Mouse (Mus musculus) embryonic facial prominence, embryonic 15.5 days (tissue): Measurements from ENCODE around the gene Dock7. TPM values are rescaled to one million over a fixed set of nuclear protein-coding genes. Genes with fewer than 3 reads are reported as not detected.

Experiments
- ATAC-seq: fragments of 200-750 bp; cut with Nextera tagmentation; 2 replicates; pipeline ENCODE4 v1.8.0; 2017; ENCODE audit warnings: low read depth, moderate TSS enrichment; ENCODE audit not compliant: insufficient number of reproducible peaks, low FRiP score, low TSS enrichment
- H3K27ac ChIP-seq: fragments of 300-500 bp; sonication (generic); replicated peaks from 2 replicates; pipeline ENCODE4 v1.5.1; 2015; ENCODE audit warnings: mild to moderate bottlenecking, inconsistent platforms
- H3K27me3 ChIP-seq: fragments of 300-500 bp; sonication (generic); 2 replicates; pipeline ENCODE4 v1.6.1; 2015; ENCODE audit warnings: inconsistent platforms
- H3K36me3 ChIP-seq: fragments of 300-500 bp; sonication (generic); 2 replicates; pipeline ENCODE4 v1.6.1; 2015; ENCODE audit warnings: mild to moderate bottlenecking, inconsistent platforms
- H3K4me1 ChIP-seq: fragments of 300-500 bp; sonication (generic); 2 replicates; pipeline ENCODE4 v1.6.1; 2015; ENCODE audit warnings: inconsistent platforms
- H3K4me2 ChIP-seq: fragments of 300-500 bp; sonication (generic); replicated peaks from 2 replicates; pipeline ENCODE4 v1.6.1; 2015; ENCODE audit warnings: mild to moderate bottlenecking, inconsistent platforms
- H3K4me3 ChIP-seq: fragments of 300-500 bp; sonication (generic); replicated peaks from 2 replicates; pipeline ENCODE4 v1.5.1; 2015; ENCODE audit warnings: mild to moderate bottlenecking, inconsistent platforms
- H3K9ac ChIP-seq: fragments of 300-500 bp; sonication (generic); 2 replicates; pipeline ENCODE4 v1.6.1; 2015; ENCODE audit warnings: inconsistent platforms
- H3K9me3 ChIP-seq: fragments of 300-500 bp; sonication (generic); replicated peaks from 2 replicates; pipeline ENCODE4 v1.6.1; 2016; ENCODE audit warnings: inconsistent platforms
- WGBS: fragments of 180-500 bp; shearing (Covaris S2); methylation state at CpG from one replicate; pipeline ENCODE4 v1.1.7; 2015; 5-methylcytosine and 5-hydroxymethylcytosine counted together
- polyA plus RNA-seq: library from polyadenylated mRNA; unstranded; fragments of >200 nt; fragmentation: Nextera tagmentation; extraction: Ambion mirVana; gene quantifications from 2 replicates; pipeline ENCODE4 v1.2.1, GENCODE M21; 2015

Dock7 gene
- polyA plus RNA-seq, 1 experiment from 2014 or later, result 46.7 TPM

GRCm38 (mm10) chr4:99143323-99143722, 22.6 kb upstream of the Dock7 start:
- Histone ChIP-seq H3K27ac (no peak overlapping the region), H3K9me3 (no peaks in the 10 kb centered on the region), H3K4me1 (no peaks in the 10 kb centered on the region), H3K4me3 (no peak overlapping the region), H3K27me3 (no peaks in the 10 kb centered on the region), H3K36me3 (no peaks in the 10 kb centered on the region), H3K4me2 (no peak overlapping the region), H3K9ac (no peak overlapping the region)
- WGBS, result 47% methylated on average over 7 of the region's 7 CpGs
- ATAC-seq, result no peak

GRCm38 (mm10) chr4:99141578-99141977, 20.9 kb upstream of the Dock7 start:
- no peak overlapping the region for H3K4me2 ChIP-seq
- H3K36me3 ChIP-seq, result no peaks in the 10 kb centered on the region
- ATAC-seq, result no peak
- H3K9ac ChIP-seq, result no peak overlapping the region
- H3K27me3 ChIP-seq, result no peaks in the 10 kb centered on the region
- H3K27ac ChIP-seq, result no peak overlapping the region
- H3K4me3 ChIP-seq, result no peak overlapping the region
- no peaks in the 10 kb centered on the region for H3K9me3 ChIP-seq
- H3K4me1 ChIP-seq, result no peaks in the 10 kb centered on the region
- WGBS, result 78% methylated on average over 3 of the region's 3 CpGs

- Histone ChIP-seq H3K9me3 (no peaks in the 10 kb centered on the region), H3K4me3 (no peak overlapping the region), H3K27ac (no peak overlapping the region), H3K4me1 (no peaks in the 10 kb centered on the region), H3K4me2 (no peak overlapping the region), H3K9ac (no peak overlapping the region), H3K36me3 (no peaks in the 10 kb centered on the region), H3K27me3 (no peaks in the 10 kb centered on the region)
- 87% methylated on average over 1 of the region's 1 CpGs for WGBS
- no peak for ATAC-seq
Observed at GRCm38 (mm10) chr4:99141171-99141570, 20.5 kb upstream of the Dock7 start.

- Histone ChIP-seq H3K9me3 (no peaks in the 10 kb centered on the region), H3K4me3 (no peak overlapping the region), H3K36me3 (no peaks in the 10 kb centered on the region), H3K27ac (no peak overlapping the region), H3K4me2 (no peak overlapping the region), H3K27me3 (no peaks in the 10 kb centered on the region), H3K4me1 (no peaks in the 10 kb centered on the region), H3K9ac (no peak overlapping the region)
- no peak for ATAC-seq
- WGBS, result 85% methylated on average over 8 of the region's 8 CpGs
Observed at GRCm38 (mm10) chr4:99137986-99138641, 17.4 kb upstream of the Dock7 start.

- H3K27me3 ChIP-seq, result no peaks in the 10 kb centered on the region
- no peak for ATAC-seq
Observed at GRCm38 (mm10) chr4:99134522-99134921, 13.8 kb upstream of the Dock7 start.

GRCm38 (mm10) chr4:99133326-99133725, 12.6 kb upstream of the Dock7 start:
- H3K36me3 ChIP-seq, result no peaks in the 10 kb centered on the region
- H3K4me2 ChIP-seq, result no peak overlapping the region
- H3K27ac ChIP-seq, result no peak overlapping the region
- WGBS, result 91% methylated on average over 8 of the region's 8 CpGs
- no peaks in the 10 kb centered on the region for H3K4me1 ChIP-seq
- no peaks in the 10 kb centered on the region for H3K27me3 ChIP-seq
- no peak for ATAC-seq
- no peaks in the 10 kb centered on the region for H3K9me3 ChIP-seq
- no peak overlapping the region for H3K9ac ChIP-seq
- no peak overlapping the region for H3K4me3 ChIP-seq

More at GRCm38 (mm10) chr4:99134522-99134921, 13.8 kb upstream of the Dock7 start:
- no peaks in the 10 kb centered on the region for H3K36me3 ChIP-seq
- H3K4me3 ChIP-seq, result no peak overlapping the region
- no peak overlapping the region for H3K9ac ChIP-seq
- no peak overlapping the region for H3K27ac ChIP-seq
- H3K9me3 ChIP-seq, result no peaks in the 10 kb centered on the region
- no peaks in the 10 kb centered on the region for H3K4me1 ChIP-seq
- no peak overlapping the region for H3K4me2 ChIP-seq
- WGBS, result 68% methylated on average over 3 of the region's 3 CpGs

DNA sequence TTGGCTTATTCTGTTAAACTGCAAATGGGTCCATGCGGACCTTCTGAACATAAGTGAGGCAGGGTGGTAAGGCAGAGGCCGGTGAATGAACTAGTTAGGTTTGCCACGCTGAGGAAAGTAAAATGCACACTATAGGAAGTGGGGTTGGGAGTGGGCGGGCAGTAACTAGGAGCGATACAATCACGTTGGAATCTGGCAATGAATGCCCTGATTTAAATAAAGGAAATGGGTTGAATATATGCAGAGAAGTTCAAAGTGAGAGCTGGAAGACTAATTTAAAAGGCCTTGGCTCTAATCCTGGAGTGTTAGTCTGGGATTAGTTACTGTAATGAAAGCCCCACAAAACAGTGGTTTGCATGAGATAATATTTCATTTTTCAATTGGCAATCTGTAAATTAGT, 12.0 kb upstream of the Dock7 start:
- 53% methylated on average over 6 of the region's 6 CpGs for WGBS
- no peak overlapping the region for H3K27ac ChIP-seq
- no peaks in the 10 kb centered on the region for H3K4me1 ChIP-seq
- no peaks in the 10 kb centered on the region for H3K9me3 ChIP-seq
- no peak overlapping the region for H3K9ac ChIP-seq
- H3K27me3 ChIP-seq, result no peaks in the 10 kb centered on the region
- ATAC-seq, result no peak
- no peak overlapping the region for H3K4me2 ChIP-seq
- H3K36me3 ChIP-seq, result no peaks in the 10 kb centered on the region
- H3K4me3 ChIP-seq, result no peak overlapping the region

- WGBS, result 87% methylated on average over 9 of the region's 9 CpGs
- no peaks in the 10 kb centered on the region for H3K36me3 ChIP-seq
- no peak overlapping the region for H3K4me3 ChIP-seq
- H3K27me3 ChIP-seq, result no peaks in the 10 kb centered on the region
- no peak for ATAC-seq
- no peak overlapping the region for H3K27ac ChIP-seq
- H3K4me1 ChIP-seq, result no peaks in the 10 kb centered on the region
- H3K9ac ChIP-seq, result no peak overlapping the region
- H3K9me3 ChIP-seq, result no peaks in the 10 kb centered on the region
- H3K4me2 ChIP-seq, result no peak overlapping the region
Observed at GRCm38 (mm10) chr4:99131227-99131653, 10.5 kb upstream of the Dock7 start.

DNA sequence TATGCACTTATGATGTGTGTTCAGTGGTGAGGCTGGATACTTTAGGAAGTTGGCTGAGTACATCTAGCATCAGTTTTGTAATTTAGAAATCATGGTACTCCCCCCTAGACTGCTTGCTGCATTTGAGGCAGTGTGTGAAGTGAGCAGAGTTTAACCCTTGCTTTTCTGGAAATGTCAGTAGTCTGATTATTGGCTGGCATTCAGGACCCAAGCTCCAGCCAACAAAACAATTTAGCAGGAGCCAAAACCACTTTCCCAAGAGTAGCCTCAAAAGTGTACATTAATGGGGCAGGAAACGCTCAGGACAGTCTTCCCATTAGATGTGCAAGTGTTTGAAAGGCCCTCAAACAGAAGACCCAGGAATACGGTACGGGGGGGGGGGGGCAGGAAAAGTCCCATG, 2.8 kb upstream of the Dock7 start:
- Histone ChIP-seq H3K27ac (no peak overlapping the region), H3K9ac (no peak overlapping the region), H3K27me3 (no peaks in the 10 kb centered on the region), H3K36me3 (no peaks in the 10 kb centered on the region), H3K4me3 (no peak overlapping the region), H3K9me3 (no peaks in the 10 kb centered on the region), H3K4me2 (no peak overlapping the region), H3K4me1 (peaks cover 16% of the 10 kb centered on the region)
- WGBS, result 46% methylated on average over 3 of the region's 3 CpGs
- ATAC-seq, result no peak

- Histone ChIP-seq H3K4me3 (no peak overlapping the region), H3K27ac (no peak overlapping the region), H3K4me2 (no peak overlapping the region), H3K4me1 (peaks cover 17% of the 10 kb centered on the region), H3K36me3 (no peaks in the 10 kb centered on the region), H3K9ac (no peak overlapping the region), H3K27me3 (no peaks in the 10 kb centered on the region), H3K9me3 (no peaks in the 10 kb centered on the region)
- ATAC-seq, result no peak
- WGBS, result 61% methylated on average over 1 of the region's 1 CpGs
Observed at GRCm38 (mm10) chr4:99122786-99123185, 2.1 kb upstream of the Dock7 start.

- Histone ChIP-seq H3K4me1 (peaks cover 17% of the 10 kb centered on the region), H3K9ac (no peak overlapping the region), H3K4me3 (no peak overlapping the region), H3K27ac (no peak overlapping the region), H3K4me2 (no peak overlapping the region), H3K36me3 (no peaks in the 10 kb centered on the region), H3K27me3 (no peaks in the 10 kb centered on the region), H3K9me3 (no peaks in the 10 kb centered on the region)
- 60% methylated on average over 3 of the region's 3 CpGs for WGBS
- no peak for ATAC-seq
Observed at GRCm38 (mm10) chr4:99122047-99122446, 1.3 kb upstream of the Dock7 start.

DNA sequence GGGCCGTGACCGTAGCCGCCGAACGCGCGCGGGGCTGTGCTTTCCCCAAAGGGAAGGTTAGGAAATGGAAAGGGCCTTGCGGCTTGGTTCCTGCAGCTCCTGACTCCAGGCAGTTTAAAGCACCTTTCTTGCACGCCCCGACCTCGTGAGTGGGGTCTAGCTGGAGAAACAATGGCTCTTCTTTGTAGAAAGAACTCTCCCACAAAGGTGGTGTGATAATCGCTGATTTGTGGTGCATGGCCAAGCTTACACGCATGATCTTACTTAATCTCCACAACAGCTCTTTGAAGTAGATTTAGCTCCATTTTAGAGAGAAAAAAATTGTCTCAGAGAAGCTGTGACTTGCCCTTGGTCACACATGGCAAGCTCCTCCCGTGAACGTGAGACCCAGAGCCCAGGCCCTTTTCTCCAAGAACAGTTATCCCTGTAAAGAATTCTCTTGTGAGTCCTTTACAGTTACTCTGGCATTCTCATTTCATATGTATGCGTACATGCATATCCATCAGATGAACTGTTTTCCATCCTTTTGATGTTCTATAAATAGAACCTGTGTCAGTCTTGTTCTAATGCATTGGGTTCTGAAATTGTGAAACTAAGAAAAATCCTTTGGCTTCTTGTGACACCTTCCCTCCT, 524 bp upstream of the Dock7 start:
- ATAC-seq, result no peak; the same call in 1 of the 2 replicates
- Histone ChIP-seq H3K27ac (peak overlapping the region; percentile 49; the same call in 1 of the 2 replicates), H3K4me1 (peaks cover 17% of the 10 kb centered on the region), H3K27me3 (no peaks in the 10 kb centered on the region), H3K4me3 (peak overlapping the region; percentile 86), H3K36me3 (no peaks in the 10 kb centered on the region), H3K4me2 (peak overlapping the region; percentile 68), H3K9ac (peak overlapping the region; percentile 58), H3K9me3 (no peaks in the 10 kb centered on the region)
- 1% methylated on average over 17 of the region's 17 CpGs for WGBS
